Mouse (Mus musculus) megakaryocyte, embryonic 14.5 days (primary cell): ENCODE measurements around the gene Ric8a. TPM values are rescaled to one million over a fixed set of nuclear protein-coding genes. Genes with fewer than 3 reads are reported as not detected.

Experiments used
- H3K27me3 ChIP-seq: replicated peaks from 2 replicates; pipeline ENCODE3; 2012; ENCODE audit warnings: inconsistent platforms
- H3K36me3 ChIP-seq: replicated peaks from 2 replicates; pipeline ENCODE3; 2012; ENCODE audit warnings: low read length, inconsistent platforms, mixed read lengths
- H3K4me1 ChIP-seq: 2 replicates; pipeline ENCODE4 v1.6.1; 2012; ENCODE audit warnings: inconsistent platforms
- H3K4me3 ChIP-seq: replicated peaks from 2 replicates; pipeline ENCODE3; 2012; ENCODE audit warnings: moderate library complexity, mild to moderate bottlenecking, inconsistent platforms
- H3K9me3 ChIP-seq: 2 replicates; pipeline ENCODE4 v1.6.1; 2012; ENCODE audit warnings: inconsistent platforms
- FLI1 ChIP-seq: IDR thresholded peaks from 2 replicates; pipeline ENCODE4 v1.6.1; 2012; ENCODE audit warnings: low read length, inconsistent platforms, mixed read lengths
- GATA1 ChIP-seq: IDR thresholded peaks from 3 replicates; pipeline ENCODE4 v1.6.1; 2012; ENCODE audit warnings: mixed read lengths, low read length, inconsistent platforms, borderline replicate concordance
- polyA plus RNA-seq: library from polyadenylated mRNA; stranded (reverse); fragments of >175 nt; gene quantifications from 2 replicates; pipeline ENCODE4 v1.2.3, GENCODE M21; 2012; ENCODE audit warnings: low replicate concordance; ENCODE audit not compliant: insufficient read depth

Ric8a gene
- polyA plus RNA-seq, 1 experiment: 112 TPM

GRCm38 (mm10) chr7:140845683-140846082 is 11.1 kb upstream of the Ric8a start:
- peaks cover 57% of the 10 kb centered on the region for H3K4me1 ChIP-seq
- H3K9me3 ChIP-seq: no peaks in the 10 kb centered on the region
- H3K27me3 ChIP-seq: peaks cover 40% of the 10 kb centered on the region
- peak overlapping the region; percentile 15 for H3K4me3 ChIP-seq
- H3K36me3 ChIP-seq: peaks cover 7% of the 10 kb centered on the region
- TF ChIP-seq GATA1 (no peak), FLI1 (no peak)

GRCm38 (mm10) chr7:140846676-140847075 is 10.1 kb upstream of the Ric8a start:
- Histone ChIP-seq H3K27me3 (peaks cover 30% of the 10 kb centered on the region), H3K36me3 (peaks cover 15% of the 10 kb centered on the region)
- no peak for TF ChIP-seq FLI1
- no peak for TF ChIP-seq GATA1

DNA sequence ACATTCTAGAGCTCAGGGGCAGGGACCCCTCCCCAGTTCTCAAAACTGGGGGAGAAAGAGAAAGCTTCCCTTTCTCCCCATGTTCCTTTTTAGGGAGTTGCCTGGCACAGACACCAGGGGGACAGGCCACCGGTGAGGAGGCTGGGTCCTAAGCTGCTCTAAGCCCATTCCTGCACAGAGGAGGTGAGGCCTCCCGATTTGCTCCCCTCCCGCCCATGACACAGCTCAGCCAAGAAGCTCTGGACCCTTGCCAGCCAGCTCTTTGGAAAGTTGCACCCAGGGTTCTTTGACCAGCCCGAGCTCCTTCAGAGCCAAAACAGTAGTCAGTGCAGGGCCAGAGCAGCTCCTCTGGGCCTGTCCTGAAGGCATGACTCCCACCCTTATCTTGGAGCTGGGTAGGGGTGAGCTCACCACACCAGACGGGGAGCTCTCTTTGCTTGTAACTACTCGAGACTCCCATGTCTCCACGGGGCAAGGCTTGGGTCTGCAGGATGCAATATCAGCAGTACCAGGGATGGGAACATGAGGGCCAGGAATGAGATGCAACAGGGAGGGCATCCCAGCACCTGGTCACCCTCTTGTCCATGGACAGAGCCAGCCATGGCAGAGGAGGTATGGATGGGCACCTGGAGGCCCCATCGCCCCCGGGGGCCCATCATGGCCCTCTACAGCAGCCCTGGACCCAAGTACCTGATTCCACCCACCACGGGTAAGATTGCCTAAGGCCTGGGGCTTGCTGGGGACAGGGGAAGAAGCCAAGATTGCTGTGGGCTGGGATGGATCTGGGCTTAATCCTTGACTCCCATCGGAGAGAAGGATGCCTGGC is 8.8 kb upstream of the Ric8a start, which contains the start of gene Odf3:
Odf3 (plus strand) TSS at position 51 of the 826 bp plus-strand sequence.
- Histone ChIP-seq H3K36me3 (peaks cover 28% of the 10 kb centered on the region), H3K4me1 (peaks cover 70% of the 10 kb centered on the region), H3K4me3 (peak within 1 kb of the TSS; percentile 33), H3K27me3 (peaks cover 21% of the 10 kb centered on the region), H3K9me3 (no peaks in the 10 kb centered on the region)
- no peak for TF ChIP-seq FLI1
- TF ChIP-seq GATA1: no peak

More at GRCm38 (mm10) chr7:140846676-140847075, 10.1 kb upstream of the Ric8a start:
- H3K9me3 ChIP-seq: no peaks in the 10 kb centered on the region
- H3K4me1 ChIP-seq: peaks cover 59% of the 10 kb centered on the region
- H3K4me3 ChIP-seq: peak overlapping the region; percentile 83

DNA sequence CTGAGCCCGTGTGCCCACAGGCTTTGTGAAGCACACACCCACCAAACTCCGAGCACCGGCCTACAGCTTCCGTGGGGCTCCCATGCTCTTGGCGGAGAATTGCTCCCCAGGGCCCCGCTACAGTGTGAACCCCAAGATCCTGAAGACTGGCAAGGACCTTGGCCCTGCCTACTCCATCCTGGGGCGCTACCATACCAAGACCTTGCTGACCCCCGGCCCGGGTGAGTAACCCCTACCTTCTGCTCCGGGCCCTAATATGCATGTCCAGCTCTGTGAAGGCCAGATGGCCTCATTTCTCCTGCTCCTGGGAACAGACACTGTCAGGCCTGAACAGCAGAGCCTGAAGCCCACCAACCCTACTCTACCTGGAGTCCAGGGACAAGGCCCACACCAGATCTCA is 8.2 kb upstream of the Ric8a start:
- no peak overlapping the region for H3K4me3 ChIP-seq
- H3K27me3 ChIP-seq: peaks cover 14% of the 10 kb centered on the region
- H3K36me3 ChIP-seq: peaks cover 34% of the 10 kb centered on the region
- peaks cover 76% of the 10 kb centered on the region for H3K4me1 ChIP-seq
- TF ChIP-seq GATA1 (no peak), FLI1 (no peak)
- no peaks in the 10 kb centered on the region for H3K9me3 ChIP-seq

GRCm38 (mm10) chr7:140851916-140852315 is 4.8 kb upstream of the Ric8a start:
- H3K4me1 ChIP-seq: peaks cover 76% of the 10 kb centered on the region
- no peak overlapping the region for H3K4me3 ChIP-seq
- peaks cover 51% of the 10 kb centered on the region for H3K36me3 ChIP-seq
- no peaks in the 10 kb centered on the region for H3K9me3 ChIP-seq
- no peak for TF ChIP-seq FLI1
- no peak for TF ChIP-seq GATA1
- peaks cover 3% of the 10 kb centered on the region for H3K27me3 ChIP-seq

DNA sequence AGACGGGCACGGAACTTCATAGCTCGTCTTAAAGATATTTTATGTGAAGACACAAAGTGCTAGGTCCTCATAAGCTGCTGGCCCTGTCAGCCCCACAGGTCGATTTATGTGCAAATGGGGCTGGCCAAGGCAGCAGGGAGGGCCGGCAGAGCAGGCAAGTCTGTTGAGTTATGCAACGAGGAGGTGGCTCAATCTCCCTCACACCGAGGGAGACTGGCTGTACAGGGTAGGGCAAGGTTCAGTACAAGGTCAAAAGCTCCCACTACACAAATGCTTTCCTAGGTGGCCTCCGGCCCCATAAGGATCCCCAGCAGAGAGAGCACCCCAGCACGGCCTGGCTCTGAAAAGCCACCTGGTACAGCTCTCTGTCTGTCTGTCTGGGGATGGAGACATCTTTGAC is 3.4 kb upstream of the Ric8a start:
- Histone ChIP-seq H3K27me3 (no peaks in the 10 kb centered on the region), H3K4me1 (peaks cover 70% of the 10 kb centered on the region), H3K36me3 (peaks cover 58% of the 10 kb centered on the region), H3K9me3 (no peaks in the 10 kb centered on the region), H3K4me3 (peak overlapping the region; percentile 60)
- no peak for TF ChIP-seq GATA1
- TF ChIP-seq FLI1: no peak

DNA sequence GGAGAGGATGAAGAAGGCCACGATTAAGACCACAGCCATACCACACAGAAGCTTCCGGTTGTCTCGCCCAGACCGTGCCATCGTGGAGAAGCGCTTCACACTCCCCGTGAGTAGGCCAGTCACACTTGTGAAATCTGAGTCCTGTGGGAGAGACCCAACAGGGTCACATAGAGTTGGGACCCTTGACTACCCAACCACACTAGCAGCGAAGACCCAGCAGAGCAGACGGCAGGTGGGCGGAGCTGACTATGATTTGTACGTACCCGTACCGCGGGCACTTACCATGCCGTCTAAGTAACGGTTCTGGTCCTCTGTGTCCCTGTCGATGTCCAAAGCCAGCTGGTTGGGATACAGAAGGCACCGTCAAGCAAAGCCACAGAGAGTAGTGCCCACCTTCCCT is 2.3 kb upstream of the Ric8a start:
- Histone ChIP-seq H3K4me1 (peaks cover 77% of the 10 kb centered on the region), H3K4me3 (peak overlapping the region; percentile 100), H3K9me3 (no peaks in the 10 kb centered on the region), H3K36me3 (peaks cover 69% of the 10 kb centered on the region), H3K27me3 (no peaks in the 10 kb centered on the region)
- TF ChIP-seq FLI1: no peak
- TF ChIP-seq GATA1: no peak

GRCm38 (mm10) chr7:140855181-140855580 is 1.6 kb upstream of the Ric8a start:
- H3K4me1 ChIP-seq: peaks cover 80% of the 10 kb centered on the region

DNA sequence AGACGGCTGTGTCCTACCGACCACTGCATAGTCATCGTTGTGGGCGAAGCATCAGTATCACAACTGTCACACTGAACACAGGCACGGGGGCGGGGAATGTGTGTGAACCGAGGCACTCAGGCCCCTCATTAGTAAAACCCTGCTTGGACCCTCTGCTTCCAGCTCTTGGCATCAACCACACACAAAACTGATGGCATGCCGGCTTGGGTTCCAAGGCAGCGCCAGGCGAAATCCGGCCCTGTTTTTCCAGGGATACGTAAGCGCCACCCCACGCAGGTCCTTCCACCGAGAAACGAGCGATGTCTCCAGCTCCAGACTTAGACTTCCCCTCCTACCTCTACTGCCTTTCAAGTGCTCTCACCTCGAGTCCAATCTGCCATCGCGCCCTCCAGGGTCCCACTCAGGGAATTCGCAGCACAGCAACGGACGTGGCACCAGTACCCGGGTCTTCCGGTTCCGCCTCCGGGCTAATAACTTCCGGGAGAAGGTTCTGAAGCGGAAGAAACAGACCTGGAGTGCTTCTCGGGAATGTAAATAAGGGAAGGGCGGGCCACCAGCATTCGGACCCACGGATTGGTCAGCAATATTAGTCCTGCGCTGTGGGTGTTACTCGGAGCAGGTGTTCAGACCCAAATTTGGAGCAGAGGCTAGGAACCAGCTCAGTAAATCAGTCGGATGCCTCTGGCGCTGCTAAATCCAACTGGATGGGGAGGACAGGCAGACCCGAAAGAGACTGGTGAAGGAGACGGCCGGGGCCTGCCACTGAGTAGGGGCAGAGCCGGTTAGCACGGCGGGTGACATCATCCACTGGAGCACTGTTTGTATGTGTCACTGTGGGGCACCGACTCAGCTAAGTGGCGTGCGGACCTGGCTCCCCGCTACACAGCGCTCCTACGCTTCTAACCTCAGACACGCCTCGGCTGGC is 635 bp upstream of the Ric8a start, which contains the start of gene Gm45785:
Gm45785 (minus strand) TSS at position 472 of the 925 bp plus-strand sequence.
- no peaks in the 10 kb centered on the region for H3K9me3 ChIP-seq
- no peaks in the 10 kb centered on the region for H3K27me3 ChIP-seq
- H3K4me3 ChIP-seq: peak within 1 kb of the TSS; percentile 100
- peaks cover 74% of the 10 kb centered on the region for H3K36me3 ChIP-seq
- TF ChIP-seq GATA1: no peak
- TF ChIP-seq FLI1: peak; percentile 15; the same call in 1 of the 2 replicates
- H3K4me1 ChIP-seq: peaks cover 82% of the 10 kb centered on the region

More at GRCm38 (mm10) chr7:140855181-140855580, 1.6 kb upstream of the Ric8a start:
- H3K4me3 ChIP-seq: peak overlapping the region; percentile 100
- H3K9me3 ChIP-seq: no peaks in the 10 kb centered on the region
- H3K36me3 ChIP-seq: peaks cover 74% of the 10 kb centered on the region
- TF ChIP-seq FLI1 (no peak), GATA1 (no peak)
- no peaks in the 10 kb centered on the region for H3K27me3 ChIP-seq
